Mouse (Mus musculus): Measurements from ENCODE around the gene Olfr457.
"Not testable (repeated sequence)": the region's sequence is repeated elsewhere in the genome, so short reads cannot be mapped to it uniquely, and the experiment has no call there.

Gene Olfr457

DNA sequence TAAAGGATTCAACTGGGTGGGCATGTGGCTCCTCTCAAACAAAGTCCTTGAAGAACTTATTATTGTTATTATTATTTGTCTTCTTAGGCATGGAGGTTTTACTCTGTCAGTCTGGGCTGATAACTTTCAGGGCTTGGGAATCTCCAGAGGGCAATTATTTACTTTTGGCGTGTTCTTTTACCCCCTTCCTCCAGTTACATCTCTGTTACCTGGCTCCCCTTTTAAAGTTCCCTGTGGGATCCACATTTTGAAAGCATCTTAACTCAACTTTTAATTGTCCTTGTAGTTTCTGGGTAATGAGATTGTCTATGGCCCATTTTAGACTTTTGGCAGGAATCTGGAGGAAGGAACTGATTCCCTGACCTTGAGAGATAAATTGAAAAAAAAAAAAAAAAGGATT lies at the start of gene Olfr457:
Gene Olfr457, minus strand, starts transcription at position 101 of the 400 bp plus-strand sequence.
- DNase-seq (ENCODE audit: low read depth, low spot score), result no peak

DNA sequence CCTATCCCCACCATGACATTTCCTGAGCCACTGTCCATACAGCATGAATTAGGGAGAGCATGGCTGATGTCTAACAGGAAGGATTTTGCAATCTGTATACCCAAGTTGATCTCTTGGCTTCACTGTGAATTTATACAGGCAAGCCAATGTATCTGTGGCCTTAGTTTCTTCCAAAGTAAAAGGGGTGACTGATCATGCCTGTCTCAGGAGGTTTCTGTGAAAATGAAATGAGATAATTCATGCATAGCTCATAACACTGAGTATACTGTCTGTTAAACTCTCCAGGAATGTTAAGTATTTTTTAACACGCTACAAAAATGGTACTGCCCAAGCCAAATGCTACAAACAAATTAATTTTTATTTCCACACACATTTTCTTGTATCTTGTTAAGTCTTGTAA lies 37.3 kb upstream of the Olfr457 start:
- no peak for DNase-seq (ENCODE audit: low read depth, low spot score)

- DNase-seq (ENCODE audit: low read depth, low spot score), result no peak
These were observed 33.2 kb upstream of the Olfr457 start for GRCm38 (mm10) chr6:42509311-42509710.

DNA sequence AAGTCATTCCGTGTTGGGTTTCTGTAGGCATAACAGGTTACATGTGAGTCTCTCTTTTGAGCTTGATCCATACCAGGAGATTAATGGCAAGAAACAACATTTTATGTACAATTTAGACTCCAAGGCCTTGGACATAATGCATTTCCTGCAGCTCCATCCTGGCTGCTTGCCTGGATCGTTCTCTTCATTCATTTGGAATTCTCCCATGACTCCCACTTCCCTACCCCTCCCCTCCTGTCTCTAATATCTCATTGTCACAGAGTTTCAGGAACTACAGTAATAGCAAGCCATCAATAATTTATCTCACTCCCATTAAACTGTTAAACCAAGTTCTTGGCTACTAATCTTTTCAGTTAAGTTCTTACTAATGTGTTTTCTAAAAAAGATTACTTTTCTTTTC lies 27.3 kb upstream of the Olfr457 start:
- no peak for DNase-seq (ENCODE audit: low read depth, low spot score)

- DNase-seq (ENCODE audit: low read depth, low spot score), result no peak
These were observed 13.6 kb upstream of the Olfr457 start for GRCm38 (mm10) chr6:42489731-42490130.

DNA sequence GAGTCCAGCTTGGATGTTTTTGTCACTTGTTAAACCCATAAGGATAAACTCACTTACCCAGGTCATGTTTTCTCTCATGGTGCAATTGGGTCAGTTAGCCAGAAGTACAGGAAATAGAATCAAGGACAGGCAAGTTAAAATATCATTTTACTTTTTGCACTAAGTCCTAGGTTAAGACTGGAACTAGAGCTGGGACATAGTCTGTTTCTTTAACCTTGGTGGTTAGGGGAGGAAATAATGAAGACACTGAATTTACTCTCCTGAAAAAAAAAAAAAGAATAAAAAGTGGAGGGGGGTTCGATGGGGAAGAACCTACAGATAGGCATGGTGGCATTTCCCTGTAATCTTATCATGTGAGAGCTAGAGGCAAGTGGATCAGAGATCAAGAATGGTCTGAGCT lies 11.0 kb upstream of the Olfr457 start, which contains the start of gene Olfr456:
Gene Olfr456, minus strand, starts transcription at position 101 of the 400 bp plus-strand sequence.
- DNase-seq (ENCODE audit: low read depth, low spot score), result no peak

GRCm38 (mm10) chr6:42484633-42485032 lies 8.5 kb upstream of the Olfr457 start:
- no peak for DNase-seq (ENCODE audit: low read depth, low spot score)

DNA sequence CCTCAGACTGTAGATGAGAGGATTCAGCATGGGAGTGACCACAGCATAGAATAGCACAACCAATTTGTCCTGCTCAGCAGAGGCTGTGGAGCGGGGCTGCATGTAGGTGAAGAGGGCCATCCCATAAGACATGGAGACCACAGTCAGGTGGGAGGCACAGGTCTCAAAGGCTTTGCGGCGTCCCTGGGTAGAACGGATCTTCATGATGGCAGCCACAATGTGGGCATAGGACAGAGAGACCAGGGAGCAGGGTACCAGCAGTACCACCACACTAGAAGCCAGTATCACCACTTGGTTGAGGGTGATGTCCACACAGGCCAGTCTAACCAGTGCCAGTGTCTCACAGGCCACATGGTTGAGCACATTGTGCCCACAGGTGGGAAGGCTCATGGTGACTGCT lies 4.8 kb downstream of the Olfr457 start:
- not testable (repeated sequence) for DNase-seq (ENCODE audit: low read depth, low spot score)

DNA sequence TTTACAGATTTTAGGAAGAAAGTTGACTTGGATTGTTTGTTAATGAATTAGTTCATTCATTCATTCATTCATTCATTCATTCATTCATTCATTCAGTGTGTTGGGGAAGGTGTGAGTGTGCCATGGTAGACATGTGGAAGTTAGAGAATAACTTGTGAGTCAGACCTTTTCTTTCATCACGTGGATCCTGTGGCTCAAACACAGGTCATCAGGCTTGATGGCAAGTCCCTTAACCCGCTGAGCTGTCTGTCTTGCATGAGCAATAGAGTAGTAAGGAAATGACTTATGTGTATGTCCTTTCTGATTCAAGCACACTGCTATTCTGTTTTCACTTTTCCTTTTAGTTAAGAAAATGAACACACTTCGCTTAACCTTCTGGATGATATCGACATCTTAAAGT lies 5.6 kb downstream of the Olfr457 start:
- no peak for DNase-seq (ENCODE audit: low read depth, low spot score)

DNA sequence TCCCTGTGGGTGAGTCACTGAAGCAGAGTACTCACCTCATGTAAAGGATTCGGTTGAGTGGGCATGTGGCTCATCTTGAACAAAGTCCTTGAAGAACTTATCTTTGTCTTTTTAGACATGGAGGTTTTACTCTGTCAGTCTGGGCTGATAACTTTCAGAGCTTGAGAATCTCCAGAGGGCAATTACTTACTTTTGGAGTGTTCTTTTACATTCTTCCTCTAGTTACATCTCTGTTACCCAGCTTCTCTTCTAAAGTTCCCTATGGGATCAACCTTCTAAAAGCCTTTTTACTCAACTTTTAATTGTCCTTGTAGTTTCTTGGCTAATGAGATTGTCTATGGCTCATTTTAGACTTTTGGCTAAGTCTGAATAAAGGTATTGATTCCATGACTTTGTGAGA lies 11.0 kb downstream of the Olfr457 start, which contains the start of gene Olfr458:
Gene Olfr458, minus strand, starts transcription at position 101 of the 400 bp plus-strand sequence.
- no peak for DNase-seq (ENCODE audit: low read depth, low spot score)

DNA sequence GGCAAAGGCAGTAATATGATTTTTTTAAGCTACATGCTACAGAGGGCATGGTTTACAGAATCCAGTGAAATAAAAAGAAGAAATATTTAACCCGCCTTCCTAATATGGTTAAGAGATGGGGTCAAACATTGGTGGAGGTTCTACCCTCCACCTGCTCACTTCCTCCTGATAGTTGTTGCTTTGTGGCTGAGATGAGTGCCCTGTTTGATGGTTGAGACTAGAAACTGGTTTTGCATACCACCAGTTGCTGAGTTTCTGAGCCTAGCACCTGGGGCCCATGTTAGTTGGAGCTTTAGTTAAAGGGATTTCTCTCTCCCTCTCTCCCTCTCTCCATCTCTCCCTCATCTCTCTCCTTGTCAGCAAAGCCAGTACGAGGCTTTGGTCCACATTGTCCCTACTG lies 28.8 kb downstream of the Olfr457 start:
- no peak for DNase-seq (ENCODE audit: low read depth, low spot score)

DNA sequence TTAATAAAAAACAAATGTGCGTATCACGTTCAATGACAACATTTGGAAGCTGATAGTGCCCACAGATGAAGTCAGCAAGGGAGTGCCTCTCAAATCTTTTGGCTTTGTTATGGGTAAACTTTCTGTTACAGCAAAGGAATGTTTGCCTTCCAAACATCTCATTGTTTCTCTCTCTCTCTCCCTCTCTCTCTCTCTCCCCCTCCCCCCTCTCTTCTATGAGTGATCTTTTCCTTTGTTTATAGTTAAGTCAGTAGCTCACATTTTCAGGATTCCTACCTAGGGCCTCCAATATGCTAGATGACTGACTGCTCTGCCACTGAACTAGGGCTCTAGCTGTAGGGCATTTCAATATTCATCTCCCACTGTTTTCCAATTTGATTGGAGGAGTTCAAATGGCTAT lies 31.6 kb downstream of the Olfr457 start:
- DNase-seq (ENCODE audit: low read depth, low spot score), result no peak

DNA sequence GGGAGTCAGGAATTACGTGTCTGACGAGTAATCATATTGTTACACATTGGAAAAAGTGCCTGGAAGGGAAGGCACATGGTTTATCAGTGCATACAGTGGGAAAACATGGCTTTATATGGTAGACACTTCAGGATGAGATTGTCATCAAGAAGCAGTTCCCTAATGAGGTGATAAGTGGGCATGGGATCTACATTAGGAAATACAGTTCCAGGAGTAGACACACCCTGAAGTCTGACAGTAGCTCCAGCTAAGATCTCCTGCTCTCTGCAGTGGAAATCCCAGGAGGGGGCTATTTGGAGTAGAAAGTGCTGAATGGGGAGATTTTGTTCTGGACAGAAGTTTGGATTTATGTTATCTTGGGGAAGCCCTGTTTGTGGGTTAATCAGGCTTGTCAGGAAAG lies 34.7 kb downstream of the Olfr457 start:
- no peak for DNase-seq (ENCODE audit: low read depth, low spot score)

DNA sequence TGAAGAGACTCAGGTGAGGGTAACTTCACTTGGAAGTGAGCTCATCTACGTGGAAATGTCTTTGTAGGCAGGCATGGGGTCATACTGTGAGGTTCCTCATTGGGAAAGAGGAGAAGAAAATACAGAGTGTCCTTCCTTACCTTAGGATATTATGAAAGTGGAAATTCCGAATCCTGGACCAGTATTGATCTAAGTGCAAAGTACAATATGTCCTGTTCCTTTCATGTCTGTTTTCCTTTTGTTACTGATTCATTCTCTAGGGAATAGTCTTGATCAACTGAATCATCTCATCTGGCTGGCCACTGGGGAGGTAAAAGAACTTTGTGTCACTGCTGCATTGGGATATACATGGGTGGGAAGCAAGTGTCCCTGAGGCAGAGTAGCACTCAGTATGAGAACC lies 40.6 kb downstream of the Olfr457 start:
- DNase-seq (ENCODE audit: low read depth, low spot score), result no peak

DNA sequence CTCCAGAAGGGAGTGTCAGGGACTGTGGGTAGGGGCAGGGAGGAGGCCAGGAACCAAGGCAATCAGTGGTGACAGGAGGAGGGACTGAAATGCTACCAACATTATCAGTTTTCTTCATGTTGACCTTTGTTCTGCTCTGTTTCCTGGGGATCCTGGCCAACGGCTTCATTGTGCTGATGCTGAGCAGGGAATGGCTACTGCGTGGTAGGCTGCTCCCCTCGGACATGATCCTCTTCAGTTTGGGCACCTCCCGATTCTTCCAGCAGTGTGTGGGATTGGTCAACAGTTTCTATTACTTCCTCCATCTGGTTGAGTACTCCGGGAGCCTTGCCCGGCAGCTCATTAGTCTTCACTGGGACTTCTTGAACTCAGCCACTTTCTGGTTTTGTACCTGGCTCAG lies 41.7 kb downstream of the Olfr457 start, which contains the start of gene Tas2r126:
Gene Tas2r126, plus strand, starts transcription at position 90 of the 400 bp plus-strand sequence.
- DNase-seq (ENCODE audit: low read depth, low spot score), result no peak

- DNase-seq (ENCODE audit: low read depth, low spot score), result no peak
These were observed 42.6 kb downstream of the Olfr457 start for GRCm38 (mm10) chr6:42433554-42433953.

GRCm38 (mm10) chr6:42426337-42426736 lies 49.8 kb downstream of the Olfr457 start:
- DNase-seq (ENCODE audit: low read depth, low spot score), result no peak

- no peak for DNase-seq (ENCODE audit: low read depth, low spot score)
These were observed 51.7 kb downstream of the Olfr457 start for GRCm38 (mm10) chr6:42424472-42424871.

- no peak for DNase-seq (ENCODE audit: low read depth, low spot score)
These were observed 54.7 kb downstream of the Olfr457 start for GRCm38 (mm10) chr6:42421439-42421838.

DNA sequence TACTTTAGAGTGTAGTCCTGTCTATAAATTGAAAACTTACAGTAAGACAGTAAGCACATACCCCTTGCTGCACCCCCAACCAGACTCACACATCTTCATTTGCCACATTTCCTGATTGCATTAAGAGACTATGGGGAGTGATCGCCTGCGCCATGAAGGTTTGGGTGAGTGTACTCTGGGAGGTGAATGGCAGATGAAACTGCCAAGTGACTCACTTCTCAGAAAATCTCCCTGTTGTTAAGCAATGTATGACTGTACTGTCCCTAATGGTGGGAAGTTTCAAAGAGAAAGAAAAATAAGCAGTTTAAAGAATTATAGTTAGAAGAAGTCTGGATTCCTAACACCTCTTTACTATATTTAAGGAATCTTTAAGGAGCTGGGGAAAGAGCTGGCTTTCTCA lies 56.7 kb downstream of the Olfr457 start:
- no peak for DNase-seq (ENCODE audit: low read depth, low spot score)
